Mouse (Mus musculus): ENCODE results near the gene Gm2696.

The Gm2696 gene

DNA sequence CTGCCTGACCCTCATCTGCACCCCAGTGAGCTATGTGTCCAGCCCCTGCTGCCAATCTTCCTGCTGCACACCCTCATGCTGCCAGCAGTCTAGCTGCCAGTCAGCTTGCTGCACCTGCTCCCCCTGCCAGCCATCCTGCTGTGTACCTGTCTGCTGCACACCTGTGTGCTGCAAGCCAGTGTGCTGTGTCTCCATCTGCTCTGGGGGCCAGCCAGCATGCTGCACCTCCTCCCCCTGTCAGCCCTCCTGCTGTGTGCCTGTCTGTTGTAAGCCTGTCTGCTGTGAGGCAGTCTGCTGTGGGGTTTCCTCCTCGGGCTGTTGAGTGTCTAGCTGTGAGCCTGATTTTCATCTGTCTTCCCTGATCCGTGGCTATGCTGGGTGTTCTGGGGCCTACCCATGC lies 32.5 kb downstream of the Gm2696 start:
- DNase-seq (ENCODE audit: low read depth, low spot score), result no peak

DNA sequence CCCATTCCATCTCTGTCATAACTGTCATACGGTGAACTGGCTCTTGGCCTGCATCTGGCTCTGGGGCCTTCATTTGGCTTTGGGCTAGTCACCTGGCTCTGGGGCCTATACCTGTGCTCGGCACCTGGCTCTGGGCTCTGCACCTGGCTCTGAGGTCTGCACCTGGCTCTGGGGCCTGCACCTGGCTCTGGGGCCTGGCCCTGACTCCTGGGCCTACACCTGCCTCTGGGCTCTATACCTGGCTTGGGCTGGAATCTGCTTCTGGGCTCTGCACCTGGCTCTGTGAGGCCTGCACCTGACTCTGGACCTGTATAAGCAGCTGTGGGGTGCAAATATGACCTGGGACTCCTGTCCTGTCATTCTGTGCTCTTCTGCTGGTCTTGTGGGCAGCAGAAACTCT lies 33.1 kb downstream of the Gm2696 start:
- no peak for DNase-seq (ENCODE audit: low read depth, low spot score)

DNA sequence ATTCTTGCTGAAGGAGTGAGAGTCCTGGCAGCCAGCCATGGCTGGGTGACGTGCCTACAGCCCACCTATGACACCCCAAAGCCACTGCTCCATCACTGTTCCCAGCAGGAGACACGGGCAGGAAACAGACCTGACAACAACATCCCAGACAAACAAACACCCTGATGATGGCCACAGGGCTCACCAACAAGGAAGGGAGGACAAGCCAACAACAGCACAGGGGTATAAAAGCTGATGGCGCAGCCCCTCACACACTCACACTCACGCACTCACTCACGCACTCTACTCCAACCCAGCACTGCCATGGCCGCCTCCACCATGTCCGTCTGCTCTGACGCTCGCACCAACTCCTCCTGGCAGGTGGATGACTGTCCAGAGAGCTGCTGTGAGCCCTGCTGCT lies 38.1 kb downstream of the Gm2696 start, which contains the start of gene Gm10318:
TSS of gene Gm10318 (plus strand) at position 301 of the 400 bp plus-strand sequence.
- no peak for DNase-seq (ENCODE audit: low read depth, low spot score)

DNA sequence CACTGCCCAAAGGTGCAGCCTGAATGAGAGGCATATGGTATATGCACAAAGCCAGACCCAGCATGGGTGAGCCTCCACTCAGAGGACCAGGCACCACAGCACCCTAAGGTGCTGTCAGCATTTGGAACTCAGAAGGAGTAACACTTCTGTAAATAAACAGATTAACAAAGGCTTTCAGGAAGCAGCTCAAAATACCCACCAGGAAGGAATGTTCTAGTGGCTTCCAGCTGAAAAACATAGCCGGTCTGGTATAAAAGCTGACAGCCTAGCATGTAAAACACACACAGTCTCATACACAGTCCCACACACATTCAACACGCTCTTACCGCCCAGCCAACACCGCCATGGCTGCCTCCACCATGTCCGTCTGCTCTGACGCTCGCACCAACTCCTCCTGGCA lies 47.2 kb downstream of the Gm2696 start, which contains the start of gene Gm3285:
TSS of gene Gm3285 (plus strand) at position 301 of the 400 bp plus-strand sequence.
- DNase-seq (ENCODE audit: low read depth, low spot score), result no peak

DNA sequence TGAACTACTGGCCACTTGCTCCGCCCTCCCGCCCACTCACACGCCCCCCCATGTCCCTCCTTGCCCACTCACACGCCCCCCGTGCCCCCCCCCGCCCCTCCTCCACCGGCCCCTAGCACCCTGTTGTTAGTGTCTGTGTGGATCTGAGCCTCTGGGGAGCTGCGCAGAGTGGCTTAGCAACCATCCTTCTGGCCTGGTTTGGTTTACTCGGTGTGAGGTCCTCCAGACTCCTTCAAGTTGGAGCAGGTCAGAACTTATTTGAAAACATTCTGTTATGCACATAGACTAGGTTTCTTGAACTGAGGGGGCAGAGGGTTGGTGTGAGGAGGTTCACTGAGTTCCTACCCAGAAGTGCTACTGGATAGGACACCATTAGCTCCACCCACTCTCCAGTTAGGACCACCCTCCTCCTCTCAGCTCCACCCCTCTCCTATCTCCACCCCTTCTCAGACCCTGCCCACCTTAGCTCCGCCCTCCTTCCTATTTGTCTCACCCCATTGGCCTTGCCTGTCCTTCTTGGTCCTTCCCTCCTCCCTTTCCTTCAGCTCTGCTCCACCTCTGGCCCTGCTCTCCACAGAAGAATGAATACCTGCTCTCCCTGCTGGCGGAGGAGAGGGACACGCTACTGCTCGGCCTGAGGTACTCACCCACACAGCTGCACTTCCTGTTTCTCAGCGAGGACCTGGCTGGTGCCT lies 49.7 kb downstream of the Gm2696 start:
- DNase-seq (ENCODE audit: low read depth, low spot score), result no peak

DNA sequence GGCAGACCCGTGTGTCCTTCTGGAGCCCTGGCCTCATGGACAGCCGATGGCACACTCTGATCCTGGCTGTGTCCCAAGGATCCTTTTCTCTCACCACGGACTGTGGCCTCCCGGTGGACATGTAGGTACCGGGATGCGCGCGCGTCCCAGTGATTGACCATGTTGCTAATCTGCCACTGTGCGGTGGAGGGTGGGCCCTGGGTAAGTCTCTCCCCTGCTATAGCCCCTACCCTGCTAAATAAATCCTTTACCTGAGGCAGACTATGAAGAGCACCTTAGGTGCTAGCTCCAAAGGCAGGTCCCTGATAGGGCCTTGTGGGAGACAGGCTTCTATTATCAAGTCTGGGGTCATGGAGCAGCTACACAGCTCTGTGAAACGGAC lies 50.3 kb downstream of the Gm2696 start:
- no peak for DNase-seq (ENCODE audit: low read depth, low spot score)

DNA sequence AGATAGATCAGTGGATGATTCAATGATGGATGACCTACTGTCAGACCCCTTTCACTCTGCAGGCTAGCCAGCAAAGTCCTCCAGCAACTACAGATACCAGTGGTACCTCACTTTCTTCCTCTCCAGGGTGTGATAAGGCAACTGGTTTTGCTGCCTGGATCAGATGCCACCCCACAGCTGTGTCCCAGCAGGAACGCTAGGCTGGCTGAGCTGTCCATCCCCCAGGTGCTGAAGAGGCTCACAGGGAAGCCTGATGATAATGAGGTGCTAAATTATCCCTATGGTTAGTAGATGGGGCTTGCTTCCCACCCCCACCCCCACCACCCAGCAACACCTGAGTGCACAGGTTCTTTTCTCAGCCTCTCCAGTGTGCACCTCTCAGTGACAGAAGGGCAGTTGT lies 53.1 kb downstream of the Gm2696 start:
- DNase-seq (ENCODE audit: low read depth, low spot score), result no peak

DNA sequence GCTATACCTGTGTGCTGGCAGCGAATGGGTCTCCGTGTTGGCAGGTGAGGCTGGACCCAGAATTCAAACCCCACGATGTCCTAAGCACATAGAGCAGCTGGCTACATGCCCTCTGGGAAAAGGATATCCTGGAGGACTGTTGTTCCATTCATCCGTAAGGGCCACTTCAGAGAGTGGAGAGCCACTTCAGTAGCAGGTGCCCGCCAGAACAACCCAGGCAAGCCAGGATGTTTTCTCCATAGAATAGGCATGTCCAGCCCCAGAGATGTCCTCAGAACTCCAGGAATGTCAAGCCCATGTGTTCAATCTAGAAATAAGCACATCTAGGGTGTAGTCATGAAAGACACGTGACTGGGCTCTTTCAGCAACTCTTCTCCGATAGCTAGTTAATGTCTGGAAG lies 55.2 kb downstream of the Gm2696 start:
- no peak for DNase-seq (ENCODE audit: low read depth, low spot score)

DNA sequence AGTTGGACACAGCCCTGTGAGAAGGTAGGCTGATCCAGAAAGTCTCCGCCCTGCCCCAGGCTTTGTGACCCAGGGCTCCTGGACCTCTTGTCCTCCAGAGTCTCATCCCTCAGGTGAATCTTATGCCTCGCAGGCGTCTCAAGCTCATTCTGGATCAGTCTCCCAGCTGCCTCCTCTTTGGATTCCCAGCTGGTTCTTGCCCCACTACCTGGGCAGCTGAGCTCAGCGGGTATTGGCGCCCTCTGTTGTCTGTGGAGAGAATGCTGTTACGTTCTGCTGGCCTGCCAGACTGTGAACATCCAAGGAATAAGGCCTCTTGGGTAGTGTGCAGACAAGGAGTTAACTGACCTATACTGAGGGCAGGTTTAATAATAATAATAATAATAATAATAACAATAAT lies 64.5 kb downstream of the Gm2696 start:
- DNase-seq (ENCODE audit: low read depth, low spot score), result no peak

DNA sequence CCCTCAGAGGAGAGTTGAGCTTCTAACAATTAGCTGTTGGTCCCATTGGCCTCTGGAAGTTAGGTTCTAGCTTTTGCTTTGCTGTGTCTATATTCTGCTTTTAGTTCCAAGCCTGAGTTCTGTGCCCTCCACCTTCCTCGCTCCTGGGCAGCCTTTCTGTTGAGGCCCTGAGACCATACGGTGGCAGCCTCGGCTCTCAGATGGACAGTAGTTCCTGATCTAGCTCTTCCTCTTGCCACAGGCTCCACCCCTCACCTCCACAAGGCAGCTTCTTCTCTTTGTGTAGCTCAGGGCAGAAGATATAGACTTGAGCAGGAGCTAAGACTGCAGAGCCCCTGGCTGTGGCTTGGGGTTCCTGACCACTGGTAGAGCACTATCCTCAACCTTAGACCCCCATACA lies 65.8 kb downstream of the Gm2696 start:
- no peak for DNase-seq (ENCODE audit: low read depth, low spot score)

DNA sequence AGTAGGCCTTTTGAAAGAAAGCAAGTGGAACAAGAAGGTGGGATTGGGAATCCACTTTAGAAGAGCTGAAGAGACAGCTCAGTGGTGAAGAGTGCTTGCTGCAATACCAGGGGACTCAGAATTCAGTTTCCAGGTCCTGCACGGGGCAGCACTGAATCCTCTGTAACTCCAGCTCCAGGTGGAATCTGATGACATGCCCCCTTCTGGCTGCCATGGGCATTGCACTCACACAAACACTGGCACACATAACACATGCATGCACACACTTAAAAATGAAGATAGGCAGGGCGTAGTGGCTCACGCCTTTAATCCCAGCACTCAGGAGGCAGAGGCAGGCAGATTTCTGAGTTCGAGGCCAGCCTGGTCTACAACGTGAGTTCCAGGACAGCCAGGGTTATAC lies 68.1 kb downstream of the Gm2696 start:
- no peak for DNase-seq (ENCODE audit: low read depth, low spot score)
